Mouse (Mus musculus): Measurements from ENCODE around the gene Gnb1.
"Not testable (repeated sequence)": the region's sequence is repeated elsewhere in the genome, so short reads cannot be mapped to it uniquely, and the experiment has no call there.

Gnb1 gene

DNA sequence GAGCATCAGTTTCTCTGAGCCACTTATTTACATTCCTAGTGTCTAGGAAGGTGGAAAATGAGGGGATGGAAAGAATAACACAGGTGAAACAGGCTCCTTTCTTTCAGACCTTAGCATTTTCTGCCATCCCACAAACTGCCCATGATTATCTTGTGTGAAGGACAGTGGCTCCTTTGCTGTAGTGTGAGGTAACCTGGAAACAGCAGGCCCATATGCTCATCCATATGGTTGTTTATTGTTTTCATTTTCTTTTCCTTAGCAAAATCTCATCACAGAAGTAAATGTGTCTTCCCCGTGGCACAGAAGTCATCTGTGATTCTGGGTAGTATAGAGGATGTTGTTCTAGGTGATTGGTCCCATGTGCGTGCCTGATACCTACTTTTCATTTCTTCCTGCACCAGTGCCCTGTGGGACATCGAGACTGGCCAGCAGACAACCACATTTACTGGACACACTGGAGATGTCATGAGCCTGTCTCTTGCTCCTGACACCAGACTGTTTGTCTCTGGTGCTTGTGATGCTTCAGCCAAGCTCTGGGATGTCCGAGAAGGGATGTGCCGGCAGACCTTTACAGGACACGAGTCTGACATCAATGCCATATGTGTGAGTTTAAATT, 61.9 kb downstream of the Gnb1 start:
- ATAC-seq (ENCODE audit: low TSS enrichment), result no peak

DNA sequence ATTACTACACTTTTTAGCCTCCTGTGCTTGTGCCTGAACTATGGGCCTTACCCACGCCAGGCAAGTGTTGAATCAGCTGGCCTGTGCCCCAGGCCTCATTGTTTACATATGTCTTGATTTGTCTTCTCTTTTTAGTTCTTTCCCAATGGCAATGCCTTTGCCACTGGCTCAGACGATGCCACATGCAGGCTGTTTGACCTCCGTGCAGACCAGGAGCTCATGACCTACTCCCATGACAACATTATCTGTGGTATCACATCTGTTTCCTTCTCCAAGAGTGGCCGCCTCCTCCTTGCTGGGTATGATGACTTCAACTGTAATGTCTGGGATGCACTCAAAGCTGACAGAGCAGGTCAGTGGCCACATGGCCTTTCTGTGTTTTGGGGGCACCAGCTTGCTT, 63.7 kb downstream of the Gnb1 start:
- no peak for ATAC-seq (ENCODE audit: low TSS enrichment)

DNA sequence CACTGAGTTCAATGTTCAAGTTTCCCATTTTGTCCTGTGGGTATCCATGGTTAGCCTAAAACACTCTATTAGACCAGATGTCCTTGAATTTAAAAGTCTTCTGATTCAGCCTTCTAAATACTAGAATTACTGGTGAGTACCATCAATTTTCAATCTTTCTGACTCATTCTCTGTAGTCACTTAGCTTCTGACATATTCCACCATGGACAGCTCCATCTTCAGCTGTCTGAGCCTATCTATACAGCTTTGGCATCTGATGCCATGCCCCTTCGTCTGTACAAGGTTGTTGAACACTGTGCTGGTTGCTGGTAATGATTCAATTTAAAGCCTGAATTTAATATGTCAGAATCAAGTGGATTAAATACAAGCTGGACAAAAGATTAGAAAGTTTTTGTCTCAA, 64.3 kb downstream of the Gnb1 start:
- no peak for ATAC-seq (ENCODE audit: low TSS enrichment)

DNA sequence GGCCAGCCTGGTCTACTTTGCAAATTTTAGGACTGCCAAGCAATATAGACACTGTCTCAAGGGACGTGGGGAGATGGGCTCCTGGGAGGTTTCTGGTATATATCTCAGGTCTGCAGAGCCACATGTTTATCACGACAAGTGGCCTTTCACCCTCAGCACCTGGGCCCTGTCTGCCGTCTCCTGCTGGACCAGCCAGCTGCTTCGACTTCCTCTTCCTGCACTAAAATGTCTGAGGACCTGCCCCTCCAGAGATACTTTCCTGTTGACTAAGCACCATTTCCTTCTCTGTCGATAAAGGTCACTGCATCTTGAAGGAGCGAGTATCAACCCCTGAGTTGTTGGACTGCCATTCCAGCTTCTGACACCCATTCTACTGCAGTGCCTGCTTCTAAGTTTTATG, 68.3 kb downstream of the Gnb1 start:
- no peak for ATAC-seq (ENCODE audit: low TSS enrichment)

DNA sequence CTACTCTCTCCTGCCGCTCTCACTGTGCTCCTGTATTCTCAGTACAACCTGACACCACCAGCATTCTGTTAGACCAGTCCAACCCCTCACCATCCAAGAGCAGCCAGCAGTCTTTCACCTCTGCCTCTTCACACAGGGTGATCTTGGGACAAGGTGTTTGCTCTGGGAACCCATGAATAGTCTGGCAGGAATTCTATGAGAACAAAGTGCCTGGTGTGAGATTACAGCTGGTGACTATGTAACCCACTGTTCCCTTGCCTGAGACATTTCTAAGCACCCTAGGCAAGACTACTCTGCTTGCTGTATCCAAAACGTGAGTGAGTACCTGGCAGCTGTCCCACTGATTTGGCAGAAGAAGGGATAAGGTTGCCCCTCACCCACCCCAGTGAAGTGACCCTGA, 69.8 kb downstream of the Gnb1 start:
- ATAC-seq (ENCODE audit: low TSS enrichment), result no peak

DNA sequence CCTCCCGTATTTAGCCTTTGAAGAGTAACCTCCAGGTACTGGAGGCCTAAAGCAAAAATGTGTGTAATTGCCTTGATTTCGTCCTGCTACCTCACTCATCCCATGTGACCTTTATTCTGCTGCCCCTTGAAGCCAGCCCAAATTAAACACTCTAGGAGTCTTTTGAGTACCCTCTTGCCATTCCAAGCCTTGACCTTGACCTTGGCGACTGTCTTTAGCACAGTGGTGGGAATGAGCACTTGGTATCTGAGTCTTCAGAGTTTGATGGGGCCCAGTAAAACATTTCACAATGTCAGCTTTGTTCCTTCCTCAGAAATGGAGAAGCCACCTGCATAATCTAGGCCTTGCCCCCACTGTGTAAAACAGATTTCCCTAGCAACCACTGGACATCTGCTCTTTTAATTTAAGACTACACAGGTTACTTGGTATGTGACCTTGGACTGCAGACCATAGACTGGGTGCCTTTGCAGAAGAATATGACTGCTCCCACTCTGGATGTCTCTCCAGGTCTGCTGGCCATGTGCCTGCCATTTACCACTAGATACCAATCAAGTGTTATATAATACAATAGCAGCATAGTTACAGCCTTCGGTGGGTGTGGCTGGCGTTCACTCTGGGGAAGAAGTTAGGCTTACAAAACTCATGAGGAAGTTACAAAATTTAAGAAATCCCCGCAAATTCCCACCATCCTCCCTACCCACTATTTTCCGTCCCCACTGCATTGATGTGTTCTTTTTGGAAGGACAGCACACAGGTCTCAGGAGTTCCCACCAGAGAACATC, 70.7 kb downstream of the Gnb1 start, which contains the start of gene Nadk:
Nadk (plus strand) TSS at position 718 of the 782 bp plus-strand sequence.
- no peak for ATAC-seq (ENCODE audit: low TSS enrichment)

DNA sequence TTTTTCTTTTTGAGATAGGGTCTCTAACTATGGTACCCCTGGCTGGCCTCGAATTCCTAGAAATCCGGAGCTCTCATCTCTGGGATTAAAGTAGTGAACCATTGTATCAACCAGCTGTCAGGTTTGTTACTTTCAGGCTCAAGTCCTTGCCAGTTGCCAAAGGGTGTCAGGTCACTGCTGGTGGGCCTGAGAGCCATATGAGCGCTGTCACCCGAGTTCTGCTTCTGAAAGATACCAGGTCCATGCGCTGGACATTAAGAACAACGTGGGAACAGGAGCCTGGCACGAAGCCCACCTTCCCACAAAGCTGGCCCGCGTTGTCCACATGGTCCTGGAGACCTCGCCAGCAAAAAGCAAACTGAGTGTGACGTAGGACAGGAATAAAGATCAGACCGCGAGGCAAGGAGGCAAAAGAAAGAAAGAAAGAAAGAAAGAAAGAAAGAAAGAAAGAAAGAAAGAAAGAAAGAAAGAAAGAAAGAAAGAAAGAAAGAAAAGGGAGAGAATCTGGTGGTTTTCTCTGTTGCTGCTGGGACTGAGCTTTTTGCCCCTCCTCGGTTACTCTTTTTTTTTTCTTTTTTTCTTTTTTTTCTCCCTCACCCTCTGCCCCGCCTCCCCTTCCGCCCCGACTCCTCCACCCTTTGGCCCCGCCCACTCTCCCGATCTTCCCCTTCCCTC, 71.7 kb downstream of the Gnb1 start:
- ATAC-seq (ENCODE audit: low TSS enrichment), result no peak

DNA sequence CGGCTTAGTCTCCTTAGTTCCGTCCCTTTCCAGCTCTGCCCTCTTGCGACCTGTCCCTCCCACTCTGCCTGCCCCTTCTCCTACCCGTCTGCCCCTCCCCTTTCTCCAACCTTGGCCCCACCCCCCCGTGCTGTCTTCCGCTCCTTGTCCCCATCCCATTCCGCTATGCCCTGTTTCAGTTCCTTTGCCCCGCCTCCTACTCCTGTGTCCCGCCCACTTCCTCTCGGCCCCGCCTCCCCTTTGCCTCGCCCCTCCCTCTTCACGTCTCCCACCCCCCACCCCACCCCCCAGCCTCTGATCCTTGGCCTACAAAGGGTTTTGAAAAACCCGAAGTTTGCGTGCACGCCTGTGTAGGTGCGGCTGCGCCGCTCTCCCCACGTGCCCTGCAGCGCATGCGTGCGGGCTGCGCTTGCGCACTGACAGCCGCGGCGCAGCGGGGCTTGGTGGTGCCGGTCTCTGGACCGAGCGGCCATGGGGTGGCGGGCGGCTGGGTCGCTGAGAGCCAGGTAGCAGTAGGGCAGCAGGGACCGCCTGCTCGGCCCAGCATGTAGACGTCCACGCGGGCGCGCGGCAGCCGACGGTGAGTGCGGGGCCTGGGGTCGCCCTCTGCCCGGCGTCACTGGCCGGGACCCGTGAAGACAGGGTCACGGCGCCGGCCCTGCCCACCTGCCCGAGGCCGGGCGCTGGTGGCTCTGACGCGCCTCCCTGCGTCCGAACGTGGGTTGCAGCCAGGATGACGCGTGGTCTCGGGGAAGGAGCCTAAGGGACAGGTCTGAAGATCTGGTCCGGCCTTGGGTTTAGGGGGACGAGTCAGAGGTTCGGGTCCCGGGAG, 72.5 kb downstream of the Gnb1 start:
- ATAC-seq (ENCODE audit: low TSS enrichment), result peak; percentile 85

DNA sequence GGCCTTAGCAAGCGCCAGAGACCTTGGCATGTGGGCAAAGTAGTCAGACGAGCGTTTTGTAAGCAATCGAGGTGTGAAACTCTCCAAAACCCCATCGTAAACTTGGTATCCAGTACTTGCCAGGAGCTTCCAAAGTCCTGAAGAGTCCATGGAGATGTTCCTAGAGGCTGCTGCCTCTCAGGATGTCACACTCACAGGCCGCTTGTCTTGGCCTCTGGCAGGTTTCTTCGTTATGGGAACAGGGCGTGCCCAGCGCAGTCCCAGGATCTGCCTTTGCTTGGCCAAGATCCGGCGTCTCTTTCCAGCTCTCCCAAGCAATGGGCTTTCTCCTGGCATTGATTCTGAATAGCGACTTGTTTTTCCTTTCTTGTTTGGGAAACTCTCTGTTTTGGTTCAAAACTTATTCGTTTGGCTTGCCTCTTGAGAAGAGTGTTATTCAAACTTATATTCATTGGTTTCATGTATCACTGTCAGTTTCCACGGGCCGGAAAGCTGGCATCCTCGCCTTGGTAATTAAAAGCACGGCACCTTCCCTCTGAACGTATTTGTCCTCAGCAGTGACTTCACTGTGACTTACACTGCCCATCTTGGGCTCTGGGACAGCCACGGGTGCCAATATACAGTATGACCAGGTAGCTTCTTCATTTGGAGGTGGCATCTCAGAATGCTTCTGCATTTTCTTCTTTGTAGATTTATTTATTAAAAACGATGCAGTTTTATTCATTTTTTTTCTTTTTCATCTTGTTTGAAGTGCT, 73.3 kb downstream of the Gnb1 start:
- ATAC-seq (ENCODE audit: low TSS enrichment), result no peak

DNA sequence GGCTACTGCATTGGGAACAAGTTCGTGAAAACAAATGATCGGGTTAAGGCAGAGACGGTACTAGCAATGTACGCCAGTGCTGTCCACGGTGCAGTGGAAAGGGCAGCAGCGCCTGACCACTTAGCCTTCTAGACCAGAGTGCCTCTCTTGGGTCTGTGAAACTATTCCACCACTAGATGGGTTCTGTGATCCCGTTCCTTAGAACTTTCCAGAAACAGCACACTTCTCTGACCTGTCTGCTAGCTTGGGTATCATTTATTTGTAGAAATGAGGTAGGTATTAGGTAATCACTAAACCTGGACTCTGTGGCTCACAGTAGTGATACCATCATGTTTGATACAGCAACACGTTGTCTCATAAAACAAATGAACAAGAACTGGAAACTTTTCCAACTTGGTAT, 75.4 kb downstream of the Gnb1 start:
- ATAC-seq (ENCODE audit: low TSS enrichment), result no peak

DNA sequence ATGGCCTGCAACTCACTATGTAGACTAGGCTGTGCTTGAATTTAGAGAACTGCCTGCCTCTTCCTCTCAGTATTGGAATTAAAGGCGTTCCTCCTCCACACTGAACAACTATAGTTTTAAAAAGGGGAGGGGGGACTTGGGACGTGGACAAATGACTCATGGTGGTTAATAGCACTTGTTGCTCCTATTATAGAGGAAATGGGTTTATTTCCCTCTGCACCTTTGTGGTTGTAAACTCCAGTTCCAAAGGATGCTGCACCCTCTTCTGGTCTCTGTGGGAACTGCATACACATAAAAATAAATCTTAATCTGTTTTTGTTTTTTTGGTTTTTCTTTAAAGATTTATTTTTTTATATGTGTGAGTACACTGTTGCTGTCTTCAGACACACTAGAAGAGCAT, 77.0 kb downstream of the Gnb1 start:
- ATAC-seq (ENCODE audit: low TSS enrichment), result no peak

DNA sequence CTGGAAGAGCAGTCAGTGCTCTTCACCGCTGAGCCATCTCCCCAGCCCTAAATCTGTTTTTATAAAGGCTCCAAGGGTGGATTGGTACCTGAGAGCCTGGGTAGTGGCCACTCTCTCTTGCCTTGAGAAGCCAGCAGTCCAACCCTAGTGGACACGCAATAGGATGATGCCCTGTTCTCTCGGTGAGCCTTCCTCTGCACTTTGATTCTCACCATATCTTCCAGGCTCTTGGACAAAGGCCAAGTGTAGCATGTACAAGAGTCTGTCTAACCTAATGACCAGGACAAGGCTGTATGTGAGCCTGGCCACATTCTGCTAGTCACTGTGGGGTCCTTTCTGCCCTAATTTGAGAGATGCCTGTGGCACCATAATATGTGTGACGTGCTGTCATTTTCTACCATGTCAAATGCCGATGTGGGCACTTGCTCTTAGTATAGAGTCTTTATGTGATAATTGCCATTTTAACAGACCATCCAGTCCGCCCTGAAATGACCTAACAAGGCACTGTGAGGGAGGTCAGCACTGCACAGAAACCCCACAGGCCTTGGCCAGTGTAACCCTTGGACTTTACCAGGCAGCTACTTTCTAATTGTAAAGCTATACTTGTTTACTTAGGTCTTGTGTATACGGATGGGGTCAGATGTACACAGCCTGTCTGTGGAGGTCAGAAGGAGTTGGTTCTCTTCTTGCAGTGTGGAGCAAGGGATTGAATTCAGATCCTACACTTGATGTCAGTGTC, 77.6 kb downstream of the Gnb1 start:
- no peak for ATAC-seq (ENCODE audit: low TSS enrichment)

DNA sequence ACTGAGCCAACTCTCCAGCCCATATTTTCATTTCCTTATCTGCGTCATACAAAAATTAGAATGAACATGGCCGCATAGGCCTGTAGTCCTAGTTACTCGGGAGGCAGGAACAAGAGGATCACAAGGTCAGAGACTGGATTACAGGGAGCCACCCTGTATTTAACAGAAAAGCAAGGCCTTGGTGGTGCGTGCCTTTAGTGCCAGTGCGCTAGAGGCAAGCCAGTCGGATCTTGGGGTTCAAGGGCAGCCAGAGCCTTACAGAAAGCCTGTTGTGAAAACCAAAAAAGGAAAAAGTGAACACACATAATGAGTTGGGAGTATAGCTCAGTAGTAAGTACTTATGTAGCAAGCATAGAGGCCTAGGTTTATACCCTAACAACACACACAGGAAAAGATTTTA, 78.7 kb downstream of the Gnb1 start:
- ATAC-seq (ENCODE audit: low TSS enrichment), result no peak

DNA sequence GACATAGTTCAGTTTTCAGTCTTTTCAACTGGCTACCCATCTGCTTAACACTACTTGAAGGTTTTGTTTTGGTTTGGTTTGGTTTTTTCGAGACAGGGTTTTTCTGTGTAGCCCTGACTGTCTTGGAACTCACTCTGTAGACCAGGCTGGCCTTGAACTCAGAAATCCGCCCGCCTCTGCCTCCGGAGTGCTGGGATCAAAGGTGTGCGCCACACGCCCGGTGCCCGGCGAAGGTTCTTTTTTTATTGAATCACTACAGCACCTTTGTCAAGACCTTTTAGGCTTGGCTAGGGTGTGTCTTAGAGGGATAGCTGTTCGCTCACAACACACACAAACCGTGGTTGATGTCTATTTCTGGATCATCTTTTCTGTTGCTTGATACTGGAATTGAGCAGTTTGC, 79.2 kb downstream of the Gnb1 start:
- not testable (repeated sequence) for ATAC-seq (ENCODE audit: low TSS enrichment)

DNA sequence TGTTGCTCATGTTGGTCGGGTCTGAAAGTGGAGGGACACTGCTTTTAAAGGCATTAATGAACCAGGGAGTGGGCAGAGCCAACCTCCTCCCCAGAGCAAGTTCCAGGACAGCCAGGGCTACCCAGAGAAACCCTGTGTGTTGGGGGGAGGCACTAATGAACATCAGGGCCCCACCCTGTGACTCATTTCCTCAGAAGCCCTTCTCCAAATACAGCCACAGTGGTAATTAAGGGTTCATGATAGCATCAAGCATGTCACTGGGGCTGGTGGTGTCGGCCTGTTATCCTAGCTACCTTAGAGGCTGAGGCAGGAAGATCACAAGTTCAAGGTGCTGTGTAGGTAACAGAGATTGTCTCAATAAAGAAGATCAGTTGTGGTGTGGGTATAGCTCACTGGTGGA, 80.3 kb downstream of the Gnb1 start:
- ATAC-seq (ENCODE audit: low TSS enrichment), result no peak

DNA sequence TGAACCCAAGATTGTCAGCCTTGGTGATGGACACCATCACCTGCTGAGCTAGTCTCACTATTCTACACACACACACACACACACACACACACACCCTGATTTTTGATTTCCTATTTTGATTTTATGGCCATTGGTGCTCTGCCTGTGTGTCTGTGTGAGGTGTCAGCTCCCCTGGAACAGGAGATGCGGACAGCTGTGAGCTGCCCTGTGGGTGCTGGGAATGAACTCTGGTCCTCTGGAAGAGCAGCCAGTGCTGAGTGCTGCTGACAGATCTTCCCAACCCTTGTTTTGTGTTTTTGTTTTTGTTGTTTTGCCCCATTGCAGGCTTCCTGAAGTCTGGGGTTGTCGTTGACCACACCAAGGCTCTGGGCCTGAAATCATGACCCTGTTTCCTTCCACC, 82.0 kb downstream of the Gnb1 start:
- ATAC-seq (ENCODE audit: low TSS enrichment), result no peak

DNA sequence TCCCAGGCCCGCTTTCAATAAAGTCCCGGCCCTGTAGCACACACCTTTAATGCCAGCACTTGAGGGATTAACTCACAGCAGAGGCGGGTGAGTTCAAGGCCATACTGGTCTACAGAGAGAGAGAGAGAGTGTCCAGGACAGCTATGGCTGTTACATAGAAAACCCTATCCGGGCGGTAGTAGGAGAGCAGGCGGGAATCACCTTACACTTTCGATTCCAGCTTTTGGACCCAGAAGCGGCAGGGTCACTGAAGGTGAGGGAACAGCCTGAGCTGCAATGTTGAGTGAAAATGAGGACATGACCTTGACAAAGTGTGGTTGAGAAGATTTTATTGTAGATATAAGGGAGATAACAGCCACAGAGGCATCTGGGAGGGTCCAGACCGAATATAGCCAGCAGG, 82.7 kb downstream of the Gnb1 start:
- ATAC-seq (ENCODE audit: low TSS enrichment), result no peak

DNA sequence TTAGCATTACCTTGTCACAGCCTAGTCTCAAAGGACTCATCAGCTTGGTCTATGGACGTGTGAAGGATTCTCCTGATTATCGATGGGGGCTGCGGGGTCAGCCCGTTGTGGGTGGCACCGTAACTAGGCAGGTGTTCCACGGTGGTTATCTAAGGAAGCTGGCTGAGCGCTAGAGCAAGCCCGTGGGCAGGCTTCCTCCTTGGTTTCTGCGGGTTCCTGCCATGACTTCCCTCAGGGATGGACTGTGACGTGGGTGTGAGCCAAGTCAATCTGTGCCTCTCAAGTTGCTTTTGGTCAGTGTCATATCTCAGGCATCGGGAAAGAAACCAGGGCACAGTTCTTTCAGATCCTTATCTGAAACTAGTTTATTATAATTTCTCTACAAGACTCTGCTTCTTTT, 83.8 kb downstream of the Gnb1 start:
- ATAC-seq (ENCODE audit: low TSS enrichment), result no peak; the same call in 1 of the 2 replicates

DNA sequence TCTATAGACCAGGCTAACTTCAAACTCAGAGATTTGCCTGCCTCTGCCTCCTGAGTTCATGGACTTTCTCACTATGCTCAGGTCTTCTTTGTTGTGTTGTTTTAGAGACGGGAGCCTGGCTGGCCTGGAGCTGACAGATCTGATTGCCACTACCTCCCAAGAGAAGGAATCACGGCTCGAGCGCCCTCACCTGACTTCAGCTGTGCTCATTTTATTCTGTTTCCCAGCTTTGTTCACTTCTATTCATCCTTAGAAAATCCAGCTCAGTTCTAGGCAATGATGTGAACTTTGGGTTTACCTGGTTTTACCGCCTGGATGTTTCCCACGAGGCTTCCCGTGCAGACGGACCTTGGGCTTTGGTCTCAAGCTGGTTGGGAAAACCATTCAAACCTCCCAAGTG, 84.4 kb downstream of the Gnb1 start:
- ATAC-seq (ENCODE audit: low TSS enrichment), result no peak

DNA sequence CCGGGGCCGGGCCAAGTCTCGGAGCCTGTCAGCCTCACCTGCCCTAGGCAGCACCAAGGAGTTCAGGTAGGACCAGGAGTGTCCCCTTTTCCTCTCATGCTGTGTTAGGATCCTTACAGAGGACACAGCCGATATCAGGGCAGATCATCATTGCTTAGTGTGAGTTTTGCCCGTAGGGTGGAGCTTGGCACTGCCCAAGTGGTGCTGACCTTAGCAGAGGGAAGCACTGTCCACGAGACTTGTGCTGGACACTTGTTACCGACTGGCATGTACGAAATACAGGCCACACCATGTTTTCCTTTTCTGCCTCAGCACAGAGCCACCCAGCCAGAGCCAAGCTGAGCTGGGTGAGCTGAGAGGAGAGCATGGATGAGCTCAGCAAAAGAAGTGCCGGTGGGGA, 86.0 kb downstream of the Gnb1 start:
- no peak for ATAC-seq (ENCODE audit: low TSS enrichment)

DNA sequence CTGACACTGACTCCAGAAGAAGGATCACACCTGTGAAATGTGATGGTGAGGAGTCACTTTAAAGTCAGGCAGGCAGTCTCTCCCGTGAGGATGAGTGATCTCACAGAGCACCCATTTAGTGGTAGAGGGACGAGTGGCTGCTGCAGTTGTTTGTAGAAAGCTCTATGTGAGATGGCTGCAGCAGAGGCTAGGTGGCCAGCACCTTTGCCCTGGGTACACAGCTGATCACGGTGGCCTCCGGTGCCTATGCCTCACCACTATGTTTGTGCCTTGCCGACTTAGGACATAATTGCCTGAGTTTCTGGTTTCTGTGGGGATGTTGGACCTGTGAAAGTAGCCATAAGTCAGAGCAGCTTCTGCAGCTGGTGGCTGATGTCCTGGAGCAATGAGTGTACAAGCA, 86.6 kb downstream of the Gnb1 start:
- ATAC-seq (ENCODE audit: low TSS enrichment), result no peak
